8 mouse cellular contexts compared by ENCODE assay signal in genomic region chr5:150220333-150220732, GRCm38 (mm10).
DNase-seq lines count a peak whose midpoint lies in the region; ATAC-seq and TF ChIP-seq lines count a peak whose summit lies in the region.

No protein-coding gene starts in this region.

- whole genome bisulfite sequencing in thymus, adult 2 months: 47% methylated on average over 7 of the region's 7 CpGs
- 37% methylated on average over 7 of the region's 7 CpGs for WGBS in embryonic facial prominence, embryonic 11.5 days

- no peak for ATAC-seq in embryonic facial prominence, embryonic 11.5 days (replicated peaks; ENCODE audit: insufficient number of reproducible peaks, low FRiP score, low TSS enrichment, low read depth)
- 0 out of 2 replicates have a peak, but pooled peaks have one; percentile 24 for ATAC-seq in monocyte, adult 5-6 weeks (replicated peaks; ENCODE audit: insufficient number of reproducible peaks, low FRiP score, low TSS enrichment, poor library complexity, severe bottlenecking)
- ATAC-seq in inflammation-experienced regulatory T-cells, adult 6 months: no peak

- H3K27me3 ChIP-seq in thymus, adult 2 months (ENCODE audit: control insufficient read depth, insufficient read depth, low read length): no peaks in the 10 kb centered on the region
- no peaks in the 10 kb centered on the region for H3K27me3 ChIP-seq in embryonic facial prominence, embryonic 11.5 days (ENCODE audit: control insufficient read depth, insufficient read depth, low read length)

- intact Hi-C loops in heart, postnatal 14 days (cut with DNase I): no loop called here

- no peak for TF ChIP-seq POLR2A in thymus, adult 2 months (IDR thresholded peaks at IDR 0.05; ENCODE audit: control insufficient read depth, extremely low read depth, insufficient read depth, low read length, poor library complexity)

- H3K4me3 ChIP-seq in thymus, adult 2 months (ENCODE audit: control insufficient read depth, insufficient read depth, low read length): no peak overlapping the region
- no peak overlapping the region for H3K4me3 ChIP-seq in embryonic facial prominence, embryonic 11.5 days (ENCODE audit: low read depth, low read length)

- no peaks in the 10 kb centered on the region for H3K36me3 ChIP-seq in thymus, adult 2 months (ENCODE audit: control insufficient read depth, insufficient read depth, low read length)
- H3K36me3 ChIP-seq in embryonic facial prominence, embryonic 11.5 days (replicated peaks; ENCODE audit: control insufficient read depth, insufficient read depth, low read depth, low read length): no peaks in the 10 kb centered on the region

- no peak overlapping the region for H3K27ac ChIP-seq in thymus, adult 2 months (ENCODE audit: control insufficient read depth, insufficient read depth, low read length)
- H3K27ac ChIP-seq in embryonic facial prominence, embryonic 11.5 days (replicated peaks; ENCODE audit: low read depth, low read length): no peak overlapping the region

- no peak overlapping the region for H3K9ac ChIP-seq in embryonic facial prominence, embryonic 11.5 days (replicated peaks; ENCODE audit: low read length)

- TF ChIP-seq CTCF in thymus, adult 2 months (IDR thresholded peaks at IDR 0.05; ENCODE audit: borderline replicate concordance, control insufficient read depth, extremely low read depth, insufficient read depth, low read length, poor library complexity): peak; percentile 79

- H3K4me1 ChIP-seq in thymus, adult 2 months (replicated peaks; ENCODE audit: control insufficient read depth, insufficient read depth, low read length): no peaks in the 10 kb centered on the region
- H3K4me1 ChIP-seq in embryonic facial prominence, embryonic 11.5 days (ENCODE audit: control insufficient read depth, insufficient read depth, low read length): no peaks in the 10 kb centered on the region

- H3K4me2 ChIP-seq in embryonic facial prominence, embryonic 11.5 days (ENCODE audit: low read depth, low read length): no peak overlapping the region

- H3K9me3 ChIP-seq in embryonic facial prominence, embryonic 11.5 days (replicated peaks; ENCODE audit: control insufficient read depth, low read length): no peaks in the 10 kb centered on the region

- DNase-seq in heart, postnatal 14 days: peak; percentile 35 to 66
- DNase-seq in heart, adult 8-10 months (ENCODE audit: low spot score): no peak
- peak; percentile 44 for DNase-seq in thymus, adult 2 months
- no peak for DNase-seq in thymus, adult 18-20 months
- DNase-seq in embryonic facial prominence, embryonic 11.5 days (ENCODE audit: low spot score): peak; percentile 61
- no peak for DNase-seq in adipocyte (ENCODE audit: low spot score)

Comparison
In these comparisons a context has a peak if more than half of its experiments do, and no peak if none do; other contexts are left out.
1. DNase-seq: peak in heart, postnatal 14 days (2 of 2), thymus, adult 2 months (single experiment) and embryonic facial prominence, embryonic 11.5 days (single experiment); none in heart, adult 8-10 months (single experiment), thymus, adult 18-20 months (0 of 2) and adipocyte (single experiment).